10 mouse cellular contexts compared by ENCODE assay signal in genomic region chr1:54555364-54556140, GRCm38 (mm10). TPM values are rescaled to one million over a fixed set of nuclear protein-coding genes. Genes with fewer than 3 reads are reported as not detected.
DNase-seq lines count a peak whose midpoint lies in the region; ATAC-seq and TF ChIP-seq lines count a peak whose summit lies in the region.
"Had no signal": no experiment of that assay in that cellular context is flagged by ENCODE, and none has a peak within 500 bp of the region (broad histone marks: within the 10 kb centered on the region; RNA-seq: fewer than 3 reads in every experiment).

No protein-coding gene starts in this region.

- H3K27me3 ChIP-seq in forebrain, postnatal 0 days (ENCODE audit: insufficient read depth, low read length) = no peaks in the 10 kb centered on the region
- H3K27me3 ChIP-seq in neural tube, embryonic 14.5 days (ENCODE audit: control insufficient read depth, insufficient read depth, low read length) = no peaks in the 10 kb centered on the region
- no peaks in the 10 kb centered on the region for H3K27me3 ChIP-seq in heart, embryonic 12.5 days (replicated peaks)
- H3K27me3 ChIP-seq: limb, embryonic 12.5 days had no signal

- 20% methylated on average over 4 of the region's 4 CpGs for WGBS in forebrain, postnatal 0 days
- WGBS in neural tube, embryonic 14.5 days = 51% methylated on average over 4 of the region's 4 CpGs
- WGBS in heart, embryonic 12.5 days = 57% methylated on average over 4 of the region's 4 CpGs

- no peaks in the 10 kb centered on the region for H3K9me3 ChIP-seq in forebrain, postnatal 0 days (ENCODE audit: low read length)
- no peaks in the 10 kb centered on the region for H3K9me3 ChIP-seq in neural tube, embryonic 14.5 days (ENCODE audit: control insufficient read depth, low read length)
- H3K9me3 ChIP-seq in heart, embryonic 12.5 days (replicated peaks) = no peaks in the 10 kb centered on the region
- H3K9me3 ChIP-seq: limb, embryonic 12.5 days had no signal

- H3K27ac ChIP-seq in left cerebral cortex, adult 2 months = no peak overlapping the region
- no peak overlapping the region for H3K27ac ChIP-seq in bone marrow macrophage, adult 2 months (ENCODE audit: insufficient read depth, low read depth, low read length)
- H3K27ac ChIP-seq in forebrain, postnatal 0 days (ENCODE audit: low read depth, low read length) = no peak overlapping the region
- no peak overlapping the region for H3K27ac ChIP-seq in neural tube, embryonic 14.5 days (ENCODE audit: low read depth, low read length)
- H3K27ac ChIP-seq in heart, embryonic 12.5 days (ENCODE audit: poor library complexity, severe bottlenecking) = no peak overlapping the region
- H3K27ac ChIP-seq: limb, embryonic 12.5 days had no signal

- TF ChIP-seq POLR2A in bone marrow macrophage, adult 2 months (IDR thresholded peaks at IDR 0.05; ENCODE audit: borderline replicate concordance, low read depth, low read length) = no peak

- TF ChIP-seq CTCF in left cerebral cortex, adult 2 months (IDR thresholded peaks at IDR 0.05) = no peak; the same call in none of the 2 replicates
- TF ChIP-seq CTCF in bone marrow macrophage, adult 2 months (IDR thresholded peaks at IDR 0.05; ENCODE audit: low read depth, low read length) = peak; percentile 9; the same call in 1 of the 2 replicates
- peak; percentile 26; the same call in 1 of the 2 replicates for TF ChIP-seq CTCF in forebrain, postnatal 0 days (IDR thresholded peaks at IDR 0.05; ENCODE audit: low read depth)

- intact Hi-C loops in left cerebral cortex, adult 2 months (cut with DNase I) = loop anchor here (2.0 to 5.0 kb wide), 3 partner anchors 23 to 162 kb away; no protein-coding TSS in a partner anchor

- peak overlapping the region; percentile 45 for H3K4me2 ChIP-seq in forebrain, postnatal 0 days (ENCODE audit: low read depth)
- peak overlapping the region; percentile 39 for H3K4me2 ChIP-seq in neural tube, embryonic 14.5 days (ENCODE audit: low read depth, low read length)
- no peak overlapping the region for H3K4me2 ChIP-seq in heart, embryonic 12.5 days

- peaks cover 9% of the 10 kb centered on the region; the same call in 1 of the 2 replicates for H3K4me1 ChIP-seq in bone marrow macrophage, adult 2 months (ENCODE audit: control insufficient read depth, insufficient read depth, low read length)
- H3K4me1 ChIP-seq in forebrain, postnatal 0 days (ENCODE audit: insufficient read depth) = peaks cover 10% of the 10 kb centered on the region
- H3K4me1 ChIP-seq in neural tube, embryonic 14.5 days (ENCODE audit: control insufficient read depth, insufficient read depth, low read length) = peaks cover 6% of the 10 kb centered on the region; the same call in 1 of the 2 replicates
- peaks cover 5% of the 10 kb centered on the region; the same call in 1 of the 2 replicates for H3K4me1 ChIP-seq in heart, embryonic 12.5 days (replicated peaks)

- 0 out of 2 replicates have a peak overlapping the region, but pooled peaks have one; percentile 25 for H3K9ac ChIP-seq in forebrain, postnatal 0 days
- H3K9ac ChIP-seq in neural tube, embryonic 14.5 days (replicated peaks; ENCODE audit: low read depth, low read length) = no peak overlapping the region
- H3K9ac ChIP-seq in heart, embryonic 12.5 days = no peak overlapping the region
- H3K9ac ChIP-seq: limb, embryonic 12.5 days had no signal

- H3K36me3 ChIP-seq in forebrain, postnatal 0 days (ENCODE audit: insufficient read depth) = peaks cover 2% of the 10 kb centered on the region; the same call in 1 of the 2 replicates
- H3K36me3 ChIP-seq in neural tube, embryonic 14.5 days (ENCODE audit: control insufficient read depth, insufficient read depth, low read length) = no peaks in the 10 kb centered on the region
- no peaks in the 10 kb centered on the region for H3K36me3 ChIP-seq in heart, embryonic 12.5 days
- H3K36me3 ChIP-seq: limb, embryonic 12.5 days had no signal

- ATAC-seq in forebrain, postnatal 0 days = no peak
- ATAC-seq in neural tube, embryonic 14.5 days (ENCODE audit: low read depth) = no peak
- ATAC-seq in heart, embryonic 12.5 days (ENCODE audit: insufficient number of reproducible peaks, low FRiP score) = no peak

- peak overlapping the region; percentile 86 for H3K4me3 ChIP-seq in left cerebral cortex, adult 2 months
- peak overlapping the region; percentile 21 for H3K4me3 ChIP-seq in bone marrow macrophage, adult 2 months (ENCODE audit: insufficient read depth, low read length)
- H3K4me3 ChIP-seq in forebrain, postnatal 0 days (ENCODE audit: low read depth, low read length) = peak overlapping the region; percentile 61
- peak overlapping the region; percentile 61 for H3K4me3 ChIP-seq in neural tube, embryonic 14.5 days (ENCODE audit: low read depth, low read length)
- H3K4me3 ChIP-seq in heart, embryonic 12.5 days = no peak overlapping the region
- H3K4me3 ChIP-seq: limb, embryonic 12.5 days had no signal

- DNase-seq in left cerebral cortex, adult 2 months (ENCODE audit: extremely low spot score in 1 of 2, low spot score in 2 of 2) = no peak
- DNase-seq in left cerebral cortex, adult 11 months (ENCODE audit: low spot score) = no peak
- DNase-seq in forebrain, postnatal 0 days = peak; percentile 11
- DNase-seq in left cerebral cortex, adult 18-20 months (ENCODE audit: low spot score in 2 of 2) = no peak
- DNase-seq: cerebellum, adult 11-12 months; thymus, postnatal 36 days had no signal

RNA-seq across cellular contexts. Expression of gene Pgap1, which starts 1.9 kb away (rescaled TPM):
- total RNA-seq in left cerebral cortex, adult 2 months (2021) = 10 to 100 TPM; 32.0 to 32.9 TPM
- 30.1 and 33.2 TPM in 2 replicates for polyA plus RNA-seq in bone marrow macrophage, adult 2 months (2012; ENCODE audit: insufficient read depth, insufficient read length, missing spikeins)
- total RNA-seq in forebrain, postnatal 0 days (2014; rRNA removed) = 53.9 and 87.2 TPM in 2 replicates
- 9.1 and 18.2 TPM in 2 replicates for polyA plus RNA-seq in forebrain, postnatal 0 days (2015; fragmentation: Nextera tagmentation; extraction: Ambion mirVana)
- 33.7 and 55.3 TPM in 2 replicates for polyA plus RNA-seq in neural tube, embryonic 14.5 days (2014; fragmentation: Nextera tagmentation; extraction: Ambion mirVana)
- 10 to 100 TPM; 26.3 to 31.0 TPM for total RNA-seq in left cerebral cortex, adult 18-20 months (2021)
- 5.8 TPM in 2 replicates for polyA plus RNA-seq in heart, embryonic 12.5 days (2016; fragmentation: Nextera tagmentation; extraction: Ambion mirVana)
